Mouse (Mus musculus) embryonic facial prominence, embryonic 14.5 days (tissue): ENCODE results near the gene Tgm6. TPM values are rescaled to one million over a fixed set of nuclear protein-coding genes. Genes with fewer than 3 reads are reported as not detected.
A peak's percentile ranks its signal among the peaks of the same experiment; 100 is the strongest.

Experiments used
- ATAC-seq: fragments of 200-750 bp; cut with Nextera tagmentation; 2 replicates; pipeline ENCODE4 v1.8.0; 2017; ENCODE audit warnings: low read depth, moderate number of reproducible peaks, moderate TSS enrichment
- DNase-seq: peaks from one replicate; pipeline ENCODE4 v3.0.0-alpha.2; 2015; ENCODE audit warnings: low spot score
- H3K27ac ChIP-seq: fragments of 300-500 bp; sonication (generic); replicated peaks from 2 replicates; pipeline ENCODE4 v1.5.1; 2014; ENCODE audit warnings: low read depth, mild to moderate bottlenecking, low read length, moderate library complexity
- H3K27me3 ChIP-seq: fragments of 300-500 bp; sonication (generic); replicated peaks from 2 replicates; pipeline ENCODE4 v1.6.1; 2014; ENCODE audit warnings: low read length; ENCODE audit not compliant: control insufficient read depth, insufficient read depth
- H3K36me3 ChIP-seq: fragments of 300-500 bp; sonication (generic); 2 replicates; pipeline ENCODE4 v1.6.1; 2014; ENCODE audit warnings: low read length, mixed read lengths; ENCODE audit not compliant: control insufficient read depth, insufficient read depth
- H3K4me1 ChIP-seq: fragments of 300-500 bp; sonication (generic); 2 replicates; pipeline ENCODE4 v1.6.1; 2014; ENCODE audit warnings: antibody characterized with exemption, low read length; ENCODE audit not compliant: control insufficient read depth, insufficient read depth
- H3K4me2 ChIP-seq: fragments of 300-500 bp; sonication (generic); 2 replicates; pipeline ENCODE4 v1.6.1; 2014; ENCODE audit warnings: low read depth, mild to moderate bottlenecking, low read length, moderate library complexity, mixed read lengths
- H3K4me3 ChIP-seq: fragments of 300-500 bp; sonication (generic); 2 replicates; pipeline ENCODE4 v1.5.1; 2014; ENCODE audit warnings: low read depth, mild to moderate bottlenecking, low read length
- H3K9ac ChIP-seq: fragments of 300-500 bp; sonication (generic); 2 replicates; pipeline ENCODE4 v1.6.1; 2014; ENCODE audit warnings: low read depth, mild to moderate bottlenecking, low read length, moderate library complexity, mixed read lengths
- H3K9me3 ChIP-seq: fragments of 300-500 bp; sonication (generic); 2 replicates; pipeline ENCODE4 v1.6.1; 2016; ENCODE audit warnings: low read length; ENCODE audit not compliant: control insufficient read depth
- WGBS: fragments of 180-500 bp; shearing (Covaris S2); extraction: QIAGEN DNeasy Blood & Tissue Kit; methylation state at CpG from one replicate; pipeline ENCODE4 v1.1.7; 2014; 5-methylcytosine and 5-hydroxymethylcytosine counted together
- polyA plus RNA-seq: library from polyadenylated mRNA; unstranded; fragments of >200 nt; fragmentation: Nextera tagmentation; extraction: Ambion mirVana; gene quantifications from 2 replicates; pipeline ENCODE4 v1.2.1, GENCODE M21; 2014

Tgm6 gene
- polyA plus RNA-seq, 1 experiment from 2014 or later: not detected

DNA sequence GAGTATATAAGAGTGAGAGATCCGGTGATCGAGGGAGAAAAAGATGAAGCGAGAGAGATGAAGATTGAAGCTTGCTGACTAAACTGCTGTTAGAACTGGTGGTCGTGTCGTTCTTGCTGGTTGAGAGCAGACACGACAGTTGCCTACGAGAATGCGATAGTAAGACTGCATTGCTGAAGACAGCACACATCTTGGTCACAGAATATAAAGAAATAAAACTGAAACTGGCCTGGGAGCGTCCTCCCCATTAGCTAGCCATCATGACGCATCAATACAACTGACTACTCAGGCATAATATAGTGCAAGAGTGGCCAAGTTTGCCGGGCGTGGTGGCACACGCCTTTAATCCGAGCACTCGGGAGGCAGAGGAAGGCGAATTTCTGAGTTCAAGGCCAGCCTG lies 82.7 kb downstream of the Tgm6 start, which contains the start of gene Tmc2:
TSS of gene Tmc2 (plus strand) at position 301 of the 400 bp plus-strand sequence.
- H3K36me3 ChIP-seq: no peaks in the 10 kb centered on the region
- H3K27me3 ChIP-seq: no peaks in the 10 kb centered on the region
- DNase-seq (no peak), ATAC-seq (no peak)
- no peak within 1 kb of the TSS for H3K4me3 ChIP-seq
- 93% methylated on average over 16 of the region's 16 CpGs for WGBS
- H3K27ac ChIP-seq: no peak within 1 kb of the TSS
- H3K4me2 ChIP-seq: no peak within 1 kb of the TSS
- no peaks in the 10 kb centered on the region for H3K4me1 ChIP-seq
- H3K9ac ChIP-seq: no peak within 1 kb of the TSS
- H3K9me3 ChIP-seq: peaks cover 7% of the 10 kb centered on the region; the same call in 1 of the 2 replicates

DNA sequence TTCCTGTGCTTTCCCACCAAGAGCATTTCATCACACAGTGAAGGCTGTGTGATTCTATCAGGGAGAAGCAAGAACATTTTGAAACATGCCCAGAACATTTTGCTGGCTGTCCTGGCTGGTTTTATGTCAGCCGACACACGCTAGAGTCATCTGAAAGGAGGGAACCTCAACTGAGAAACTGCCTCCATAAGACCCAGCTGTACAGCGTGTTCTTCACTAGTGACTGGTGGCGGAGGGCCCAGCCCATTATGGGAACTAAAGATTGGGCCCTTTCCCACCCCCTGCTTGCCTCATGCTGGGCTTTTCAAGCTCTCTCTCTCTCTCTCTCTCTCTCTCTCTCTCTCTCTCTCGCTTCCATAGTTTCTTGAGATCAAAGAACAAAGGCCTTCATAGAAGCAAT lies 88.7 kb downstream of the Tgm6 start:
- DNase-seq: peak; percentile 9

More for the DNA sequence above, 88.7 kb downstream of the Tgm6 start:
- no peak overlapping the region for H3K27ac ChIP-seq
- no peak for ATAC-seq
- no peak overlapping the region for H3K4me3 ChIP-seq
- no peaks in the 10 kb centered on the region for H3K4me1 ChIP-seq
- H3K9me3 ChIP-seq: no peaks in the 10 kb centered on the region
- no peak overlapping the region for H3K9ac ChIP-seq
- no peaks in the 10 kb centered on the region for H3K36me3 ChIP-seq
- 61% methylated on average over 5 of the region's 5 CpGs for WGBS
- H3K4me2 ChIP-seq: no peak overlapping the region
- H3K27me3 ChIP-seq: no peaks in the 10 kb centered on the region

Other genes with a start within 250 kb of the Tgm6 start
- gene Tgm3, start 100.1 kb upstream of the Tgm6 start, polyA plus RNA-seq: 0.49 and 0.84 TPM in 2 replicates
- gene Snrpb, start 67.0 kb downstream of the Tgm6 start, polyA plus RNA-seq: 472 and 523 TPM in 2 replicates
- gene Tmc2, start 82.8 kb downstream of the Tgm6 start, polyA plus RNA-seq: not detected in 2 replicates
- 229 and 230 TPM in 2 replicates for gene Nop56, start 162.0 kb downstream of the Tgm6 start, polyA plus RNA-seq
- 159 and 166 TPM in 2 replicates for gene Idh3b, start 172.1 kb downstream of the Tgm6 start, polyA plus RNA-seq
- 4.2 and 5.1 TPM in 2 replicates for gene Ebf4, start 182.8 kb downstream of the Tgm6 start, polyA plus RNA-seq